Mouse (Mus musculus) brain, embryonic 14.5 days (tissue): ENCODE measurements at regions not wholly inside any gene's neighbourhood (a gene's known extent, or its start where the extent isn't known, plus 50 kb on each side); places are given as distances from the start of the nearest gene placed in this dataset.

Experiments used
- CTCF ChIP-seq: fragments of 200-500 bp; IDR thresholded peaks from 2 replicates; pipeline ENCODE4 v1.5.1; 2012; ENCODE audit warnings: inconsistent platforms, mild to moderate bottlenecking, moderate library complexity, borderline replicate concordance; ENCODE audit not compliant: insufficient read depth, insufficient read length; ENCODE audit errors: extremely low read depth
- POLR2A ChIP-seq: fragments of 200-500 bp; IDR thresholded peaks from 2 replicates; pipeline ENCODE4 v1.6.1; 2012; ENCODE audit warnings: mild to moderate bottlenecking, inconsistent platforms, borderline replicate concordance; ENCODE audit not compliant: poor library complexity, insufficient read depth, insufficient read length, severe bottlenecking; ENCODE audit errors: extremely low read depth

DNA sequence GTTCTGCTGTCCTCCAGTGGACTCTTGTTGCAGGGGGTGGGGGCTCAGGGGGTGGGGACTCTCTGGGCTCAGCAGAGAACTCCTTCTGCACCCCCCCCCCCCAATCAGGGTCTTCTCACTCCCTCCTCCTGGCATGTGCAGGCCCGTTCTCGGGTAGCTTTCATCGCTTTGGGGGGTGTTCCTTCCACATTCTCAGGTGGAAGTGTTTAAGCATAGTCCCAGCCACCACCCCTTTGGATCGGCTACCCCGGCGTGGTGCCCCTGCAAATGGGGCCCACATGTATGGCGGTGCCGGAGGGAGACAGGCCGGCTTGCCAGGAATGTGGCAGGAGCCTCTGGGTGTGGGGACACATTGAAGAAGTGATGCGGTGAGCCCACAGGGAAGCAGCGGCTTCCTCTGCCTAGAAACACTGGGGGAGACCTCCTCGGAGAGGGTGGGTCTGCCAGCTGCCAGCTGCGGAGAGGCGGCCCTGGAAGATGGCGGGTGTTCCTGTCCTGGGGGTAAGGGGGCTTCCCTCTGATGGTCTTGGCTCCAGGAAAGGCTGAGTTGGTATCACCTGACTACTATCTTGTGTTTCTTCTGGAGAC is 92.7 kb downstream of the Asb1 start:
- TF ChIP-seq CTCF (no peak), POLR2A (no peak)
